Mouse (Mus musculus) lung, postnatal 0 days (tissue): Measurements from ENCODE around the gene Rhebl1.

Source experiments
- CTCF ChIP-seq: IDR thresholded peaks from 2 replicates; pipeline ENCODE4 v1.5.1; 2016; ENCODE audit warnings: antibody characterized with exemption, mild to moderate bottlenecking
- EP300 ChIP-seq: IDR thresholded peaks from 2 replicates; pipeline ENCODE4 v1.6.1; 2016; ENCODE audit warnings: antibody characterized with exemption, mild to moderate bottlenecking, control low read depth

GRCm38 (mm10) chr15:98902600-98902999, 8.3 kb upstream of the Rhebl1 start:
- TF ChIP-seq CTCF, result no peak
- no peak for TF ChIP-seq EP300
